Mouse (Mus musculus) left cerebral cortex, adult 2 months (tissue): ENCODE data around the gene Srms. TPM values are rescaled to one million over a fixed set of nuclear protein-coding genes. Genes with fewer than 3 reads are reported as not detected.

Experiments
- DNase-seq, 2 experiments: peaks; one replicate each; pipeline ENCODE4 v3.0.0; 2021 to 2022; ENCODE audit warnings: low spot score in 2 of 2, mixed read lengths in 1 of 2; ENCODE audit errors: extremely low spot score in 1 of 2
- H3K27ac ChIP-seq: fragments of 200-600 bp; 2 replicates; pipeline ENCODE4 v1.8.1; 2022
- H3K4me3 ChIP-seq: fragments of 200-600 bp; 2 replicates; pipeline ENCODE4 v1.8.1; 2022
- CTCF ChIP-seq: fragments of 200-600 bp; IDR thresholded peaks from 2 replicates; pipeline ENCODE4 v1.8.1; 2022; ENCODE audit warnings: antibody characterized with exemption, mild to moderate bottlenecking, moderate library complexity
- intact Hi-C: fragments of 180-260 bp; cut with DNase I; formaldehyde crosslinking; loops from one replicate; pipeline ENCODE4 v1.15.1; 2025
- long read RNA-seq, 2 experiments: library from polyadenylated mRNA; stranded (forward); transcript quantifications; one replicate each; pipeline ENCODE4 v2.0.0; 2021; ENCODE audit warnings: borderline mapping rate in 2 of 2
- total RNA-seq, 2 experiments: library from RNA; stranded (reverse); gene quantifications; 2 replicates each; pipeline ENCODE4 v1.2.3; 2021

The Srms gene
- under 1 TPM; 0.25 to 0.26 TPM for total RNA-seq
- long read RNA-seq, experiment 1, result 0 reads
- long read RNA-seq, experiment 2, partial matches to known transcripts, result 0 of 1 reads
- long read RNA-seq, experiment 2, other reads (novel, unspliced or antisense), result 0 of 1 reads

- intact Hi-C loops, result no loop called here
- Histone ChIP-seq H3K4me3 (peak within 1 kb of the TSS; percentile 37), H3K27ac (no peak within 1 kb of the TSS)
- no peak for DNase-seq
- no peak for TF ChIP-seq CTCF
These were observed at the start of gene Srms for GRCm38 (mm10) chr2:181213021-181213445. Gene Srms, minus strand, starts transcription at chr2:181213185.

- Histone ChIP-seq H3K4me3 (no peak overlapping the region), H3K27ac (no peak overlapping the region)
- intact Hi-C loops, result no loop called here
- TF ChIP-seq CTCF, result no peak
- no peak for DNase-seq
These were observed 40.3 kb upstream of the Srms start for GRCm38 (mm10) chr2:181253248-181253647.

- intact Hi-C loops, result no loop called here
- Histone ChIP-seq H3K4me3 (no peak overlapping the region), H3K27ac (no peak overlapping the region)
- DNase-seq, result no peak
- no peak for TF ChIP-seq CTCF
These were observed 38.9 kb upstream of the Srms start for GRCm38 (mm10) chr2:181251841-181252240.

- TF ChIP-seq CTCF, result no peak
- Histone ChIP-seq H3K27ac (no peak overlapping the region), H3K4me3 (no peak overlapping the region)
- DNase-seq, result no peak
- intact Hi-C loops, result no loop called here
These were observed 36.2 kb upstream of the Srms start for GRCm38 (mm10) chr2:181249217-181249616.

- no peak overlapping the region for H3K4me3 ChIP-seq
- DNase-seq, result no peak
- no peak for TF ChIP-seq CTCF
- intact Hi-C loops, result no loop called here
- no peak overlapping the region for H3K27ac ChIP-seq
These were observed 32.0 kb upstream of the Srms start for GRCm38 (mm10) chr2:181245031-181245430.

GRCm38 (mm10) chr2:181243706-181244394, 30.9 kb upstream of the Srms start:
- no peak for DNase-seq
- intact Hi-C loops, result no loop called here

GRCm38 (mm10) chr2:181242314-181242665, 29.3 kb upstream of the Srms start:
- no peak for TF ChIP-seq CTCF
- Histone ChIP-seq H3K4me3 (no peak overlapping the region), H3K27ac (no peak overlapping the region)
- intact Hi-C loops, result no loop called here
- no peak for DNase-seq

More at GRCm38 (mm10) chr2:181243706-181244394, 30.9 kb upstream of the Srms start:
- H3K27ac ChIP-seq, result no peak overlapping the region
- no peak overlapping the region for H3K4me3 ChIP-seq
- no peak for TF ChIP-seq CTCF

- intact Hi-C loops, result no loop called here
- DNase-seq, result no peak
- Histone ChIP-seq H3K27ac (0 out of 2 replicates have a peak within 1 kb of the TSS, but pooled peaks have one; percentile 51), H3K4me3 (peak within 1 kb of the TSS; percentile 41)
- no peak for TF ChIP-seq CTCF
These were observed 28.8 kb upstream of the Srms start, which contains the start of gene Helz2 for GRCm38 (mm10) chr2:181241602-181242313. Gene Helz2, minus strand, starts transcription at chr2:181242027.

GRCm38 (mm10) chr2:181240806-181241440, 27.9 kb upstream of the Srms start:
- no peak for DNase-seq
- no peak overlapping the region for H3K4me3 ChIP-seq
- intact Hi-C loops, result no loop called here
- H3K27ac ChIP-seq, result no peak overlapping the region
- no peak for TF ChIP-seq CTCF

- no peak for DNase-seq
These were observed 26.3 kb upstream of the Srms start for GRCm38 (mm10) chr2:181239261-181239660.

GRCm38 (mm10) chr2:181238861-181239260, 25.9 kb upstream of the Srms start:
- TF ChIP-seq CTCF, result no peak
- DNase-seq, result no peak
- Histone ChIP-seq H3K27ac (no peak overlapping the region), H3K4me3 (no peak overlapping the region)
- intact Hi-C loops, result no loop called here

More at GRCm38 (mm10) chr2:181239261-181239660, 26.3 kb upstream of the Srms start:
- H3K27ac ChIP-seq, result no peak overlapping the region
- TF ChIP-seq CTCF, result no peak
- intact Hi-C loops, result no loop called here
- no peak overlapping the region for H3K4me3 ChIP-seq

- TF ChIP-seq CTCF, result no peak
- DNase-seq, result no peak
- Histone ChIP-seq H3K27ac (no peak overlapping the region), H3K4me3 (no peak overlapping the region)
- intact Hi-C loops, result no loop called here
These were observed 25.2 kb upstream of the Srms start for GRCm38 (mm10) chr2:181238091-181238610.
